ENCODE assay signal across 11 mouse cellular contexts in genomic region chr16:92302506-92302905, GRCm38 (mm10). TPM values are rescaled to one million over a fixed set of nuclear protein-coding genes. Genes with fewer than 3 reads are reported as not detected.
DNase-seq lines count a peak whose midpoint lies in the region; ATAC-seq lines count a peak whose summit lies in the region.
"Had no signal": no experiment of that assay in that cellular context is flagged by ENCODE, and none has a peak within 500 bp of the region (broad histone marks: within the 10 kb centered on the region; RNA-seq: fewer than 3 reads in every experiment).

No protein-coding gene starts in this region.

- H3K4me1 ChIP-seq in megakaryocyte, embryonic 14.5 days = peaks cover 74% of the 10 kb centered on the region
- peaks cover 28% of the 10 kb centered on the region for H3K4me1 ChIP-seq in limb, embryonic 13.5 days
- H3K4me1 ChIP-seq in stomach, embryonic 16.5 days (ENCODE audit: control insufficient read depth, insufficient read depth, low read length) = peaks cover 9% of the 10 kb centered on the region

- peaks cover 27% of the 10 kb centered on the region for H3K36me3 ChIP-seq in megakaryocyte, embryonic 14.5 days (replicated peaks; ENCODE audit: low read length)
- H3K36me3 ChIP-seq in limb, embryonic 13.5 days = peaks cover 23% of the 10 kb centered on the region
- no peaks in the 10 kb centered on the region; the same call in 1 of the 2 replicates for H3K36me3 ChIP-seq in stomach, embryonic 16.5 days (ENCODE audit: control insufficient read depth, insufficient read depth, low read length)

- H3K9me3 ChIP-seq in megakaryocyte, embryonic 14.5 days = no peaks in the 10 kb centered on the region
- no peaks in the 10 kb centered on the region for H3K9me3 ChIP-seq in limb, embryonic 13.5 days
- H3K9me3 ChIP-seq in stomach, embryonic 16.5 days (replicated peaks; ENCODE audit: control insufficient read depth, low read length) = no peaks in the 10 kb centered on the region

- no peaks in the 10 kb centered on the region for H3K27me3 ChIP-seq in megakaryocyte, embryonic 14.5 days (replicated peaks)
- H3K27me3 ChIP-seq in limb, embryonic 13.5 days = no peaks in the 10 kb centered on the region
- H3K27me3 ChIP-seq in stomach, embryonic 16.5 days (ENCODE audit: control insufficient read depth, insufficient read depth, low read length) = no peaks in the 10 kb centered on the region

- peak; percentile 44 for DNase-seq in cerebellum, adult 9-10 months
- no peak for DNase-seq in cerebellum, adult 8-10 months
- DNase-seq in gastrocnemius, postnatal 10 days = no peak
- DNase-seq: cerebellum, adult 18-20 months; lung, postnatal 14 days; thymus, postnatal 36 days had no signal

- ATAC-seq in megakaryocyte, adult 5-6 weeks (ENCODE audit: poor library complexity, severe bottlenecking) = no peak
- no peak for ATAC-seq in limb, embryonic 13.5 days (ENCODE audit: low FRiP score, low read depth)
- no peak for ATAC-seq in stomach, embryonic 16.5 days (ENCODE audit: insufficient read depth, low FRiP score)
- ATAC-seq in megakaryocyte progenitor cell, adult 5-6 weeks (replicated peaks; ENCODE audit: poor library complexity) = no peak

- peak overlapping the region; percentile 81 for H3K4me2 ChIP-seq in limb, embryonic 13.5 days (replicated peaks)
- peak overlapping the region; percentile 91 for H3K4me2 ChIP-seq in stomach, embryonic 16.5 days (ENCODE audit: low read depth, low read length)

- H3K4me3 ChIP-seq in megakaryocyte, embryonic 14.5 days (replicated peaks) = peak overlapping the region; percentile 95
- peak overlapping the region; percentile 73 for H3K4me3 ChIP-seq in limb, embryonic 13.5 days
- peak overlapping the region; percentile 84 for H3K4me3 ChIP-seq in stomach, embryonic 16.5 days (replicated peaks; ENCODE audit: low read length)

- H3K9ac ChIP-seq in limb, embryonic 13.5 days = peak overlapping the region; percentile 82; the same call in 1 of the 2 replicates
- peak overlapping the region; percentile 84 for H3K9ac ChIP-seq in stomach, embryonic 16.5 days (ENCODE audit: low read length)

- 41% methylated on average over 5 of the region's 5 CpGs for WGBS in limb, embryonic 13.5 days
- WGBS in stomach, embryonic 16.5 days = 51% methylated on average over 5 of the region's 5 CpGs

- H3K27ac ChIP-seq in limb, embryonic 13.5 days = 0 out of 2 replicates have a peak overlapping the region, but pooled peaks have one; percentile 74
- peak overlapping the region; percentile 73; the same call in 1 of the 2 replicates for H3K27ac ChIP-seq in stomach, embryonic 16.5 days (ENCODE audit: low read length)

RNA-seq across cellular contexts. Expression of gene Smim11, which starts 1.4 kb away (rescaled TPM):
- polyA plus RNA-seq in megakaryocyte, embryonic 14.5 days (2012; ENCODE audit: insufficient read depth, low replicate concordance) = 18.6 TPM in 1 of 2 replicates, not detected in the other
- 68.8 and 83.8 TPM in 2 replicates for total RNA-seq in megakaryocyte, adult 5-6 weeks (2015)
- 122 and 134 TPM in 2 replicates for total RNA-seq in megakaryocyte, adult 5-6 weeks (2017)
- polyA plus RNA-seq in limb, embryonic 13.5 days (2015; fragmentation: Nextera tagmentation; extraction: Ambion mirVana) = 144 and 145 TPM in 2 replicates
- polyA plus RNA-seq in stomach, embryonic 16.5 days (2015; fragmentation: Nextera tagmentation; extraction: Ambion mirVana) = 120 and 153 TPM in 2 replicates
- 90.9 and 91.1 TPM in 2 replicates for total RNA-seq in megakaryocyte progenitor cell, adult 5-6 weeks (2015)
- 164 and 194 TPM in 2 replicates for total RNA-seq in megakaryocyte progenitor cell, adult 5-6 weeks (2017)
- 10 to 100 TPM; 81.1 to 84.7 TPM for total RNA-seq in gastrocnemius, postnatal 10 days (2021)

RNA-seq across cellular contexts. Expression of gene Kcne2, which starts 10.3 kb away (rescaled TPM):
- polyA plus RNA-seq in megakaryocyte, embryonic 14.5 days (2012; ENCODE audit: insufficient read depth, low replicate concordance) = not detected in 2 replicates
- total RNA-seq in megakaryocyte, adult 5-6 weeks (2015) = not detected in 2 replicates
- total RNA-seq in megakaryocyte, adult 5-6 weeks (2017) = not detected in 2 replicates
- 0.09 and 0.14 TPM in 2 replicates for polyA plus RNA-seq in limb, embryonic 13.5 days (2015; fragmentation: Nextera tagmentation; extraction: Ambion mirVana)
- 5.1 and 6.0 TPM in 2 replicates for polyA plus RNA-seq in stomach, embryonic 16.5 days (2015; fragmentation: Nextera tagmentation; extraction: Ambion mirVana)
- total RNA-seq in megakaryocyte progenitor cell, adult 5-6 weeks (2015) = not detected in 2 replicates
- not detected in 2 replicates for total RNA-seq in megakaryocyte progenitor cell, adult 5-6 weeks (2017)
- not detected for total RNA-seq in gastrocnemius, postnatal 10 days (2021)

RNA-seq across cellular contexts. Expression of gene Fam243, which starts 18.7 kb away (rescaled TPM):
- polyA plus RNA-seq in megakaryocyte, embryonic 14.5 days (2012; ENCODE audit: insufficient read depth, low replicate concordance) = not detected in 2 replicates
- not detected in 2 replicates for total RNA-seq in megakaryocyte, adult 5-6 weeks (2015)
- not detected in 2 replicates for total RNA-seq in megakaryocyte, adult 5-6 weeks (2017)
- polyA plus RNA-seq in limb, embryonic 13.5 days (2015; fragmentation: Nextera tagmentation; extraction: Ambion mirVana) = not detected in 2 replicates
- polyA plus RNA-seq in stomach, embryonic 16.5 days (2015; fragmentation: Nextera tagmentation; extraction: Ambion mirVana) = not detected in 2 replicates
- total RNA-seq in megakaryocyte progenitor cell, adult 5-6 weeks (2015) = not detected in 2 replicates
- total RNA-seq in megakaryocyte progenitor cell, adult 5-6 weeks (2017) = not detected in 2 replicates
- not detected for total RNA-seq in gastrocnemius, postnatal 10 days (2021)

RNA-seq across cellular contexts. Expression of gene Kcne1, which starts 56.8 kb away (rescaled TPM):
- 0.02 TPM in 1 of 2 replicates, not detected in the other for polyA plus RNA-seq in megakaryocyte, embryonic 14.5 days (2012; ENCODE audit: insufficient read depth, low replicate concordance)
- not detected in 2 replicates for total RNA-seq in megakaryocyte, adult 5-6 weeks (2015)
- total RNA-seq in megakaryocyte, adult 5-6 weeks (2017) = not detected in 2 replicates
- polyA plus RNA-seq in limb, embryonic 13.5 days (2015; fragmentation: Nextera tagmentation; extraction: Ambion mirVana) = 0.17 and 0.22 TPM in 2 replicates
- 0.92 and 1.6 TPM in 2 replicates for polyA plus RNA-seq in stomach, embryonic 16.5 days (2015; fragmentation: Nextera tagmentation; extraction: Ambion mirVana)
- total RNA-seq in megakaryocyte progenitor cell, adult 5-6 weeks (2015) = not detected in 2 replicates
- total RNA-seq in megakaryocyte progenitor cell, adult 5-6 weeks (2017) = not detected in 2 replicates
- not detected for total RNA-seq in gastrocnemius, postnatal 10 days (2021)
